Mouse (Mus musculus) right cerebral cortex, postnatal 10 days (tissue): ENCODE data around the gene Cttn.
A peak's percentile ranks its signal among the peaks of the same experiment; 100 is the strongest.

Experiments used
- DNase-seq, 2 experiments: peaks; one replicate each; pipeline ENCODE4 v3.0.0; 2021; ENCODE audit warnings: low spot score in 2 of 2

Gene Cttn

DNA sequence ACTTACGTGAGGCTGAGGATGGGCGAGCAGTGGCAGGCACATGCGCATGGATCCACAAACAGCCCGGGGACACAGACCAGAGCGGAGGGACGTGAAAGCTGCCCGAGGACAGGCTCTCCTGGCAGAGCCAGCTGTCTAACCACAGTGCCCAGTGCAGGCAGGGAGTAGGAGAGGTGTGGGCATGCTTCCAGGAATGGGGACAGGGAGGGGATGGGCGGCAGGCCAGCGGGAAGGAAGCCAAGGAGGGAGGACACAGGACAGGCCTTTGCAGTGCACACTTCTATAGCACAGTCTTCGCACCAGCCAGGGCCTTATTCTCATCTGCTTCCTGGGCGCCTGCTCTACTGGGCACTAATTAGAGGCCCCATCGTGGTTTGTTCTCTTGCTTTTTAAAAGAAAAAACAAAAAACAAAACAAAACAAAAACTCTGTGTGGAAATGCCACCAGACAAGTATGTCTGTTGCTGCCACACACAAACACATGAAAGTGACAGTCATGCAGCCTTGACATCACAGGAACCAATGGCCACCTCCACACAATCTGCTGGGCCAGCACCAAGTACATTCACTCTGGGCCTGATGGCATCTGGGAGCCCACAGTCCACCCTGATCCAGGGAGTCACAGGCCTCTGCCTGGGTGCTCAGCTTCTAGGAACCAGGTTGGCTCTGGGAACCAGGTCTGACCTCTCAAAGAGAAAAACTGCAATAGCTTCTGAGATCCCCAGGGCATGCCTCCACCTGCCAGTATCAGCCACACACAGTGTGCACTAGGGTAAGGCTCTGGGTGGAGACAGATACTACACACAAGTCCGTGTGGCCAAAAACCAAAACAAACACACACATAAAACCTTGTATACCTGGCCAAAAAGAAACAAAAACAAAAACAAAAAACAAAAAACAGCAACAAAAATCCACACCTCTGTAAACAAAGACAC is 20.9 kb downstream of the Cttn start:
- peak; percentile 92 for DNase-seq

DNA sequence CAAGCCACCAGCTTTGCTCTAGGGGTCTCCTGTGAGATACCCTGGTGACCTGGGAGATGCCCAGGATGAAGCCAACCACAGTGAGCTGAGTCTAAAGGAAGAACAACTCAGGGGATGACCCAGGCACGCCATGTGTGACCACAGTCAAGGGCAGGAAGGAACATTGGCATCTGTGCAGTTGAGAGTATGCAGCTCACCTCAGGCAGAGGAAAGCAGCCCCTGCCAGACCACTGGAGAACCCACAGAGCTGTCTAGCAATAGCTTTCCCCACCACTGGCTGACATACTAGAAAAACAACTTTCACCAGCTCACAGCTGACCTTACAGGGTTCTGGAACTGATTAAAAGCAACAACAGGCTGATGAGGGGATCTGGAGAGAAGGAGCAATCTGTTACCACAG is 22.6 kb downstream of the Cttn start:
- DNase-seq, result no peak

DNA sequence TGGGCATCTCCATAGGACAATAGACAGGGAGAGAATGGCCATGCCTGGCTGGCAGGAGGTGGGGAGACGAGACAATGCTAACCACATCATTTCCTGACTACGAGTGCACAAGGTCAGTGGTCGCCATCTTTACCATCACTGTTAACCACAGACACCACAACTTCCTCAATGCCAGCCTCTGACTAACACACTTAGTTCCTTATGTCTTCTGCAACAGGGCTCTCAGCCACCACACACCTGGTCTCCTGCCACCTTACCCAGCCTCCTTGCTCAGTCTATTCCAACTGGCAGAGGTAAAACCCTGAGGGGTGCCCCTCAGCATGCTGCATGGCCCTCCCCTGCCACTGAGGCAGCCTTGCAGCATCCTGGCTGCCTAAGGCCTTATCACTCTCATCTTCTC is 23.7 kb downstream of the Cttn start:
- no peak for DNase-seq

DNA sequence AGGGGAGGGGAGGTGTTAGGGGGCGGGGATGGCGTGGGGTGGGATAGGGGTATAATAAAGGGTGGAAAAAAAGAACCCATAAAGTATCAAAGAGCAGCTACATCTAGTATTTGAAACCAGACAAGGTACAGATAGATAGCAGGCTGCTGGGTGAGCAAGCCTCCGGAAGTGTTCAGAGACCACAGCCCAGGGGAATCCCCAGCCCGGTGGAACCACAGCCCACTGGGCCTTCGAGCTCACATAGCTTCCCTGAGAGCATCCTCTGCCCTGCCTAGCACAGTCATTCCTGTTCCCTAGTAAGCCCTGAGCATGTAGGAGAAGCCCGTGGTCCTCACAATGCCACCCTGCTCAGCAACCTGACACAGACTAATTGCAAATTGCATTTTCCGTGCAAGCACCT is 26.0 kb downstream of the Cttn start:
- no peak for DNase-seq

DNA sequence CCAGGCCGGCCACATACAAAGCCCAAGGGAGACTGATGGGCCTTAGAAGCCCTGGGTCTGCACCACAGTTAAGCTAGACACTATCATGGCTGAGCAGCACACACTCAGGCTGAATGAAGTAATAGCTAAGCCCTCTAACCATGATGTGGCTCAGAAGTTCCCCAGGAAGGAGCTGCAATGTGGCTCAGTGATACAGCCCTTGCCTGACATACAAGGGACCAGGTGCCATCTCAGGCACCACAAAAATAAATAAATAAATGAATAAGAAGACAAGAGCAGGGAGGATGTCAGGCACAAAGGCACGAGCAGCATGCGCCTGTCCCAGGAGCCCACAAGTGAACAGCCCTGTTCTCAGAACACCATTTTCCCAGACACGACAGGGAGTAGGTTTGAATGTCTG is 28.8 kb downstream of the Cttn start:
- no peak for DNase-seq

DNA sequence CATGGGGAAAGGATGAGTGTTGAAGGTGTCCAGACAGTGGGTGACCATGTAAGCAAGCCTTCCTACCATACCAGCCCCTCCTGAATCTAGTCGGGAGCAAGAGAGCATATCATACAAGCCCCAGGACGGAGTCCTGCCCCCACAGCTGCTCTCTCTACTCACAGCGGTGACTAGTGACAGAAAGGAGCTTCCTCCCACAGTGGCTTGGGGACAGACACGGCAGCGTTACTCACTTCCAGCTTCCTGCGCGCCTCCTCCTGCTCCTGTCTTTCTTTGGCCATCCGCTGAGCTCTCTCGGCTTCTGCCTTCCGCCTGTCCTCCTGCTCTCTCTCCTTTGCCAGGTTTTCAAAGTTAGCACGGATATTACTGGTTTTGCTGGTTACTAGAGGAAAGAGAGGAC is 29.3 kb downstream of the Cttn start:
- DNase-seq, result no peak

DNA sequence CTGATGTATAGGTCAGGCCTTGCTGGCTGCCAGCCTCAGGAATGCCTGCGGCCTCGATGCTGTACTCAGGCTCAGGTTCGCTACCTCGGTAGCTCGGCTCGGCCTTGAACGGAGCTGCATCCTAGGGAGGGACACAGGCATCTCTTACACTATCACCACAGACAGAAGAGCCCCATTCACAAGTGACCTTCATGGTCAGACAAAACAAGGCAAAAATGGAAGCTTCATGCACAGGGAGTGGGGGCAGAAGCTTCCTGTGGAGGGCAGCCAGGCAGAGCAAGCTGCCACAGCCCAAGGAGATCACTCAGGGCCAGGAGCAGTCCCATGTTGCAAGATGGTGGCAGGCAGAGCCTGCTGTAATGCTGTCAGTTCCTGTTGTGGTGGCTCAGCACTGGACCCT is 32.0 kb downstream of the Cttn start:
- DNase-seq, result no peak

DNA sequence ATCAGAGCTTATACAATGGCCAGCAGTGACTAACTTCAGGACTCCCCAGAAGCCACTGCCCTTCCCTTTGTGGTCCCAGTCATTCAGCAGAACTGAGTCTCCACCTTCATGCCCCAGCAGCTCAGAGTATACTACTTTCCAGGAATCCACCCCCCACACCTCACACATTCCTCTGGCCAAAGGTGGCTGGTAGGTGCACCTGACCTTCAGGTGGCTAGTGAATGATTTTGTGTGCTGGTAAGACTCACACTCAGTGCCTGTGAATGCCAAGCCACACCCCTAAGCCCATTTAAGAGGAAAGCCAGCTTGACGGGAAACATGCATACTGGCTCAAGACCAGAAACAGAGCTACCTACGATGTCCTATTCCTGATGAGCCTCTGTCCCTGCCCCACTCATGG is 37.9 kb downstream of the Cttn start:
- DNase-seq, result no peak

DNA sequence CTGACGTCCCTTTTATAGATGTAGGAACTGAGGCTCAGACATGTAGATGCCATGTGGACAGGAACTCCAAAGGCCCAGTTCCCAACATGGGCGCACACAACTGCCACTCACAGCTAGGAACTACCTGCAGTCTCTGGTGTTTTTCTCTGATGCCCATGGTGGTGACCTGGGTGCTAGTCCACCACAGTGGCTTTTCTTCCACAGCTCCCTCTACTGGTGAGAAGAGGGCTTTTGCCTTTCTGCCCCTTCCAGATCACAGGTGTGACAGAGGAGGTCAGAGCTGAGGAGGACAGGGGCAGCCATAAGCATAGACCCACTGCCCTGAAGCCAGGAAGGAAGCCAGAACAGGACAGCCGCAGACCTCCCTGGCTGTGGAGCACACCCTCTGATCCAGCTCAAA is 43.3 kb downstream of the Cttn start:
- DNase-seq, result no peak

DNA sequence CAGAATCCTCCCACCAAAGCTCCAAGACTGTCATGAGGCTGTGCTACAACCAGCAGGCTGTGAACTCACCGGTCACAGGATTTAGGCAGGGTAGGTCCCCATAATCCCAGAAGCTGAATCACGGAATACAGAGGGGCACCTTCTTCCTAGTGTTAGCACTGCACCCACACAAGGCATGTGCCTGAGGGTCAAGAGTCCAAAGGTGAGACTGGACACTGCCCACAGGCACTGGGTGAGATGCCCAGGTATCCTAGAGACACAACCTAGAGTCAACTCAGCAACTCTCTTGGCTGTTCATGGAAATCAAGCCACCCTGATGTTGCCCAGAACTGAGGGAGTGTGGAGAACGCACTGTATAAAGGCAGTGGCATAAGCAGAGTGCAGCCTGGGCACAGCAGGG is 44.2 kb downstream of the Cttn start:
- no peak for DNase-seq

DNA sequence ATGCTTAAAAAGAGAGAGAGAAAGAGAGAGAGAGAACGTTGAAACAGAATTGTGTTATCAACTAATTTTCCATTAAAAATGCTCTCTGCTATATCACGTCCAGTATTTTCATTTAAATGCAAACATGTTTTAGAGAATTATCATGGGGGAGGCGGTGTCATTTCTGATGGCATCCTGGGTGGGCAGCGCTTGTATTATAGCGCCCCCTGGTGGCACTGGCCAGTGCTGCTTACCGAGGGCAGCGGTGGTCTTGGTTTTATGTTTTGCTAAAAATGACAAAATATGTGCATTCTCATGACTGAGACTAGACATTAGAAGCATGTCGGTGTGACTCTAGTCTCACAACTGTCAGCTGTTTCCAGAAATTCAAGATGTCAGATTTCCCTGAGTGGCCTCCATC is 44.9 kb downstream of the Cttn start:
- peak in 1 of 2 experiments; percentile 80 for DNase-seq

DNA sequence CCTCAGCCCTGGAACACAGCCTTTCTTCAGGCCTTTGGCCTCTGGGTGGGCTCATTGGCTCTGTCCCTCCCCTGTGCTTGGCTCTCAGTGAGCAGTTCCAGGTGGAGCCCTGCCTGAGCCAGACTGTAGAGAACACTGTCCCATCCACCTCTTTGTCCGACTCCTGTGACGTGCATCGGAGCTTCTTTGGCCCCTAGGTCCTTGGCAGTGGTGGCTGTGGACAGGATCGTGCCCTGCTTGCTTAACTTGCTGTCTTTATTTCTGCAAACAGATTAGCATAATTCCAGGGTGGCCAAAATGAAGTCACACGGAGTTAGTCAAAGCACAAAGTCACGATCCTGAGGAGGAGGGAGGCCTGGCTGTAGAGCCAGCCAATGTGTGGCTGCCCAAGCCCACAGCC is 49.3 kb downstream of the Cttn start:
- no peak for DNase-seq

DNA sequence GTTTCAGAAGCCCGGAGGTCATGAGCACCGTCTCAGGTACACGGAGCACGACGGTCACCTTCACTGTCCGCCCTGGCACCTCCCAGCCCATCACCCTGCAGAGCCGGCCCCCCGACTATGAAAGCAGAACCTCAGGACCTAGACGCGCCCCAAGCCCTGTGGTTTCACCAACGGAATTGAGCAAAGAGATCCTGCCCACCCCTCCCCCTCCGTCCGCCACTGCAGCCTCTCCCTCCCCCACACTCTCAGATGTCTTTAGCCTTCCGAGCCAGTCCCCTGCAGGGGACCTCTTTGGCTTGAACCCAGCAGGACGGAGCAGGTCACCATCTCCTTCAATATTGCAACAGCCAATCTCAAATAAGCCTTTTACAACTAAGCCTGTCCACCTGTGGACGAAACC is 50.3 kb downstream of the Cttn start:
- no peak for DNase-seq

DNA sequence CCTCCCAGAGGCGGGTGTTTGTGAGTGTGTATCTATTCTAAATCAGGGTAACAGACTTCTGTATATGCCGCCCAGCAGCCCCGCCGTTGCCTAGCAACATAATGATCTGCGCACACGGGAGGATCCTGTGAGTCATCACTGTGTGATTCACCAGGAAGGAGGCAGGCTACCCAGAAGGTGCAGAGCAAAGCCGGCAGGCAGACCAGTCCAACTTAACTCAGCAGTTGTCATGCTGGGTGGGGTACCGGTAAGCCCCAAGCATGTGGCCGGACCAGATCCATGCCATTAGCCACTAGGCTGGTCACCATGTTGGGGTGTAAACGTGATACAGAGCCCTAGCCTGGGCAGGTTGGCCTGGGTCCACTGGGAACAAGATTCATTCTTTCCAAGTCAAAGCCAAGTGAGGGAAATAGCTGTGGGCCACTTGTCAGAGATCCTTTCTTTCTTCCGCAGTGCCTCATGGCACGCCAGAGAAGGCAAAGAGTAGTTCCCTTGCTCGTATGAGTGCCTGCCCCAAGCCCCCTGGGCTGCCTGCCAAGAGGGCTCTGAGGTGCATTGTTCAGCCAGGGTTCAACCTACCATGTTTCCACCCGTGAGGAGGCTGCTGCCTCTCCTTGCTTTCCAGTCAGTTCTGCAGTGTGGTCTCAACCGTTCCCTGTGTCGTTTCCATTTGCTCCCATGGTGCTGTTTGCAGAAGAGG is 53.0 kb downstream of the Cttn start:
- DNase-seq, result peak; percentile 90 to 95

DNA sequence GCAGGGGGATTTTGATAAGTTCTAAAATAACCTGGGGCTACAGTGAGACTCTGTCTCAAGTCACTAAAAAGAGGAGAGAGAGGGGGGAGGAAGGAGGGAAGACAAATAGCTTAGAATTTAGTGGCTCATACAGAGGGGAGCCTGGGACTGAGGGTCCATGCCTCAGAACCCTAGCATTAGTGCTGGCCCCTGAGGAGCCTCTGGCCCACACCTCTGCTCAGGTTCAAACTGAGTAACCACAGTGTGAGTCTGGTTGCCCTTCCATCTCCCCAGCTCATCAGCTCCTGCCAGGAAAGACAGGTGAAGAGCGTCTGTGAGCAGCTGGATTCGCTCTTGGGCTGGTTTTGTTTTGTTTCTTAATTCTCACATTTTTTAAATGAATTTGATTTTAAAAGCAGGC is 53.6 kb downstream of the Cttn start:
- DNase-seq, result no peak

DNA sequence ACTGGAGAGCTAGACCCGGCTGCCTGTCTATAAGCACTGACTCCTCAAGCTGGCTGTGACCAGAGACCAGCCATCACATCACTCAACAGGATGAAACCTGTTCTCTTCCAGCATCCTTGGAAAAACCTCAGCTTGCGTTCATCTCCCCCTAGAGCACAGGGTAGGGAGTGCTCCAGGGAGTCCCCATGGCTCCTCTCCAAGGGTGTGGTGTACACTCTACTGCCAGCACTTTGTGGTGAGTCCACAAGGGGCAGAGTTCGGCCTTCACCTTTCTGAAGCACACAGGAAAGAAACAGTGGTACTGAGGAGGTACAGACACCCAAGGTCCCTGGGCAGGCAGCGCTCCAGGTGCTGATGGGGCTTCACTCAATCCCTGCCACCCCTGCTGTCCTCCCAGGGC is 55.0 kb downstream of the Cttn start:
- DNase-seq, result no peak

DNA sequence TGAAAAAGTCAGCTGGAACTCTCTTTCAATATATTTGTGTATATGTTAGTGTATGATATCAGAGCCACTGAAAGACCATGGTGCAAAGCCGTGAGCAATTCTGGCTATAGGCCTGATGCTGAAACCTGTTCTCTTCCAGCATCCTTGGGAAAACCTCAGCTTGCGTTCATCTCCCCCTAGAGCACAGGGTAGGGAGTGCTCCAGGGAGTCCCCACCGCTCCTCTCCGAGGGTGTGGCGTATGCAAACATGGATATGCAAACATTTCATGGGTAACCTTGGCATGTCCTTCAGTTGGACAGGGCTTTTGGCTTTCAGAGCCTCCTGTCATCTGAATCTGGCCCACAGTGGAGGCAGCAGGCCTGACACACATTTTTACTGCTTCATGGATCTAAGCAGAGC is 56.2 kb downstream of the Cttn start:
- no peak for DNase-seq

DNA sequence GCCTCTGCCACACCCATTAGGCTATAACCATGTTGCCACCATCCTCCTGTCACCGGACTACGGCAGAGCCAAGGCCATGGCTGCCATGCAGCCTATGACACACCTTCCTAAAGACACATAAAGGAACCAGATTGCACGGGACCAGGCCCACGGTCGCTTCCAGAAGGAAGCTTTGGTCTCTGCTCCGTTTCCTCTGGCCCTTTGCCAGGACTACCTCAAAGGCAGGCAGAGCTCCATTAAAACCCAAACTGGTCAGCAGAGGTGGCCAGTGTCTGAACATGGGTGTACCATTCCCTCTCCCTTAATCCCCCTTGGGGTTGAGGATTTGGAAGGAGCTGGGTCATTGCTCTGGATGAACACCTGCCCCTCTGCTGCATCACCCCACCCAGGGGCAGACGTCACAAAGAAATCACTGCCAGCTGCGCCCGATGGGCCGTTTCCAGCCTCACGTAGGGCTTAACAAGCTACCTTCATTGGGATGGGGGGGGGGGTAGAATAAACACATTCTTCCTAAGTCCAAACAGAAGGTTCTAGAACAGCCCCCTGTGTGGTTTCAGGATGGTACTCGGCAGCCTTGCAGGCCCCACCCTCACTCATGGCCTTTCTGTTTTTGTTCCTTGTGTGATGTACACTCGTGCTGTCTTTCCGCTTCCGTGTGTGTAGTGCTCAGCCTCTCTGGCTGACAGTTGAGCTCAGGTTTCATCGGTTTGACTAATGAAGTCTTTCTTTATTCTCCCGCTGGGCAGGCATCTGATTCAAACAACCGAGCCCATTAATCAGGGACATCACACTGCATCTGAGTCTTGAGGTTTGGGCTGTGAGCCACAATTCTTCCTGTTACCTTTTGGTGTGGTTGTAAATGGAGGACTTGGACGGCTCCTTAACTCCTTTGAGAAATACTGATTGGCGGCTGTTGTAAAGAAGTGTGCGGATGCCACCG is 58.6 kb downstream of the Cttn start:
- DNase-seq, result no peak

DNA sequence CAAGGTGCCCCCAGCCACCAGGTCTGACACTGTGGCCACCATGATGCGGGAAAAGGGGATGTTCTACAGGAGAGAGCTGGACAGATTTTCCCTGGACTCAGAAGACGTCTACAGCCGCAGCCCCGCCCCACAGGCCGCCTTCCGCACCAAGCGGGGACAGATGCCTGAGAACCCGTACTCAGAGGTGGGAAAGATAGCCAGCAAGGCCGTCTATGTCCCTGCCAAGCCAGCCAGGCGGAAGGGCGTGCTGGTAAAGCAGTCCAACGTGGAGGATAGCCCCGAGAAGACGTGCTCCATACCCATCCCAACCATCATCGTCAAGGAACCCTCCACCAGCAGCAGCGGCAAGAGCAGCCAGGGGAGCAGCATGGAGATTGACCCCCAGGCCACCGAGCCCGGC is 61.1 kb downstream of the Cttn start:
- DNase-seq, result no peak

DNA sequence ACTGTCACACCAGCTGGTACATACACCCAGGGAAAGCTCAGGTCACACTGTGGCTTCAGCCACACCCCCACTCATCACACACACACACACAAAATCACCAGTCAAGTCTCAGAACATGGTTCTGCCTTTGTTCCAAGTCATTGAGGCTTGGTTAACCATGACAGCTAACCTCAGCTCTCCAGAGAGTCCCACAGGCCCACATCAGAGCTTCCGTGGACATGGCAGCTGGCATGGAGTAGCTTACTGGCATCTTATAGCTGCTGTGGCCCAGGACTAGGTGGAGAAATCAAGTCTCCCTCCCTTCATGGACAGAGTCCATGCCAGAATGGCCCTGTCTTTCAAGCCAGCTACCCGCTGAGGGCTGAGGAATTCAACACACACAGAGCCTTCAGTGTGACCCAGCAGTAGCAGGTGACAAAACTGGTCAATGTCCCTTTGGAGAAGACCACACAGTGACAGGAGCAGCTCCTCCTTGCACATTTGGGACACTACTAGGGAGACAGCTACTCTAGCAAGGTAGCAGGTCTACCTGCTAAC is 62.3 kb downstream of the Cttn start:
- no peak for DNase-seq

DNA sequence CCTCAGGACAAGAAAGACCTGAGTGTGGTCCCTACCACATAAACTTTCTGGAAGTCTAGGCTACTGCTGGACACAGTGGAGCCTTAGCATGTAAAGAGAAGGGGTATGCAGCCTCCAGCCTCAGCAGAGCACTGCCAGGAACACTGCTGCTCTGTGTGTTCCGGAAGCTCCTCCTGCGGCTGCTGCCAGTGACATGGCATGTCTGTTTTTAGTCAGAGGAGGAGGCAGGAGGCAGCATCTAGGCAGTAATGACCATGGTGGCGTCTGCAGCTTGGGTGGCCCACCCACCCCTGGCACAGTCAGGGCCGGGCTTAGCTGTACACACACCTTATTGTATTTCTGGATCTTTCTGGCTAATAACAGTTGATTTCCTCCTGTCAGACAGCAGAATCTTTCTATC is 63.1 kb downstream of the Cttn start:
- DNase-seq, result peak in 1 of 2 experiments; percentile 54

DNA sequence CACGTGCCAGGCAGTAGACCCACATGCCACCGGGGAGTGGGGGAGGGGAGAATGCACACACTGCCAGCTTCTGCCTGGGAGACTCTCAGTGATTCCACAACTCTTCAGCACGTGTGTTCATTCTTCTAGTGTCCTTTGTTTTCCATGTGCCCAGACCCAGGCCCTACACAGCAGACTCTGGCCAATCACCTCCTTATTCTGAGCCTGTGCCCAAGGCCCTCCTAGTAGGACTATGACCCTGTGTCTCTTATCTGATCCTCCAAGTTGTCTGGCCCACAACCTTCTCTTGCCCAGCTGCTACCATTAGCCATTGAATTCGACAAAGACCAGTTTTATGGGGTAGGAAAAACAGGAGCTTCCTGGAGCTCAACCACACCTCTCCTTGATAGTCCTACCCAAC is 68.3 kb downstream of the Cttn start:
- no peak for DNase-seq
